Mouse (Mus musculus) left cerebral cortex, postnatal 25 days (tissue): Measurements from ENCODE around the gene Ythdf2. TPM values are rescaled to one million over a fixed set of nuclear protein-coding genes. Genes with fewer than 3 reads are reported as not detected.
"Not testable (repeated sequence)": the region's sequence is repeated elsewhere in the genome, so short reads cannot be mapped to it uniquely, and the experiment has no call there.

Experiments used
- DNase-seq, 2 experiments: peaks; one replicate each; pipeline ENCODE4 v3.0.0; 2022; ENCODE audit warnings: low spot score in 2 of 2, mixed read lengths in 1 of 2
- intact Hi-C: fragments of 180-260 bp; cut with DNase I; formaldehyde crosslinking; loops from one replicate; pipeline ENCODE4 v1.15.1; 2025
- total RNA-seq, 2 experiments: library from RNA; stranded (reverse); gene quantifications; 2 replicates each; pipeline ENCODE4 v1.2.3; 2021

Ythdf2 gene
- total RNA-seq: 10 to 100 TPM; 45.4 to 46.3 TPM

DNA sequence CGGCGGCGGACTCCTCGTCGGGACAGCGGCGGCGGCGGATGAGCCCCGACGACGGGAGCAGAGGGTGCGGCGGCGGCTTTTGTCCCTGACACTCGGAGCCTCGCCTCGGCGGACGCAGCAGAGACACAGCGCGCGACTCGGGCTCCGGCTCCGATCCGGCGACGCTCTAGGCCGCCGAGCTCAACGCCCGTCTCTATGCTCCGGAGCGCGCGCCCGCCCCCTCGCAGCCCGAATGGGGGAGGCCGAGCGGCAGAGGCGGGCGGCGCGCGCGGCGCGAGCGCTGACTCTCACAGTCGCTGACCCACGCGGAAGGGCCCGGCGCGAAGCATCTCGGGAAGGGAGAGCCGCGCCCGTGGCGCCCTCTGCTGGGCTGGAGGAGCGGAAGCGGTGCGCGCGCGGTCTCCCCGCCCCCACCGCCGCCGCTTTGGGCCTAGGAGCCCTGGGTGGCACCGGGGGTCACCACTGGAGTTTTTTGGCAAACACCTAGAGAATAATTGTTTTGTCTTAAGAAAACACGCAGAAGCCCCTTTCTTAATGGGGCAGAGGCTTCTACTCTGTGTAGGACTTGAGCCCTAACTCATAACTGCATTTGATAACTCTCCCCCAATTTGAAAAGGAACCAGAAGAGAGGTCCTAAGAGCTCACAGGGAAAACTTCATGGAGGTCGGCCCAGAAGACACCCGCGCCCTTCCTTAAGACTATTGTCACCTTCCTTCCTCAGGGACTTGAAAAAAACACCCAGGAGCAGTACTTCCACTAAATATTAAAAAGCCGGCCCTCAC lies at the start of gene Ythdf2:
Gene Ythdf2 (minus strand): TSS at position 351 of the 782 bp plus-strand sequence.
- peak; percentile 97 to 98 for DNase-seq
- intact Hi-C loops: loop anchor here (5.0 kb wide), 2 partner anchors 60 to 340 kb away; partner anchors contain the start of genes Srsf4 and Taf12

DNA sequence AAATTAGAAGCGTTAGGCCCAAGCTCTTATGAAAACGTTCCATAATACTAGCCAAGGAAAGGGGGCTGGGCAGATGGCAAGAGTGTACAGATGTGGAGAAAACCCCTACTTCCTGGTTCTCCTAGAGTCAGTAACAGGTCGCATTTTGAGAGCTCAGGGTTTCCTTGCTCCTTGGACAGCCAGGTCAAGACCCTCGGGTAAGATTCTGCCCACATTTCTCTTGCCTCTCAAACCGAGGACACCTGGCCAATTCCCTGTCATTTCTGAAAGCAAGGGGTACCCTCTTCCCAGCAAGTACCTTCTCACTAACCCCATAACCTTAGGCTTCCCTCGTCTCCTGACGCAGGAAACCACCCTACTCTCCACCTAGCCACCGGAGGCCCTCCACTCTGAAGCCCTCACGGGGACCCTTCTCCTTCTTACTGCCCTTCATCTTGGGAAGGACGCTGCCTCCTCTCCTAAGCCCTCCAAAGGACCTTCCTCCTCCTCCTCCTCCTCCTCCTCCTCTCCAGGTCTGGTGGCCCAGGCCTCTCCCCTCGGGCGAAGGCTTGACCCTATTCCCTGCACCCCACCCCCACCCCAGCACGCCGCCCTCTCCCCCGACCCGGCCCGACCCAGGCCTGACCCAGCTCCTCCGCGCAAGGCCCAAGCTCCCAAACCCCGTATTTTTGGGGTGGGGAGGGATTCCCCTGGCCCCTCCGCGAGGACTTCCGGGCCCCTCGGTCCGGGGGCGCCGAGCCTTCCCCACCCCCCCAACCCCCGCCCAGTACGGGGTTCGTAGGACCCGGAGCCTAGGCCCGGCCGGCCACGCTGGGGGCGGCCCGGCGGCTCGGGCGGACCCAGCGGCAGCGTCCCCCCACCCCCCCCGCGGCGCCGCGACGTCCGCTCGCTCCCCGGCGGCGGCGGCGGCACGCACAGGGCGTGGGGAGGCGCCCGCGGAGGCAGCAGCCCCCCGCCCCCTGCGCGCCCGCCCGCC lies 48.6 kb upstream of the Ythdf2 start:
- DNase-seq: peak; percentile 16 to 40
- intact Hi-C loops: no loop called here

DNA sequence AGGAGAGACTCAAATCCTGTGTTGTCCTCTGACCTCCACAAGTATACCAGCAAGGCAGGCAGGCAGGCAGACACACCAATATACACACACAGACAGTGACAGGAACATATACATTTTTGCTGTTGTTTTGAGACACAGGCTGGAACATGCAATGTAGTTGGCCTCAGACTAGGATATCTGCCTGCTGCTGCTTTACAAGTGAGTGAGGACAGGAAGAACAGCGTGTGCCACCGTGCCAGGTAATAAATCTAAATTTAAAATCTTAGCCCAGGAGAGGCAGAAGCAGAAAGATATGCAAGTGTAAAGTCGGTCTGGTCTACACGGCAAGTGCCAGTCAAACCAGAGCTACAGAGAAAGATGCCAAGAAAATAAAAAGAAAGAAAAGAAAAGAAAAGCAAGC lies 47.1 kb upstream of the Ythdf2 start:
- intact Hi-C loops: no loop called here
- no peak for DNase-seq

DNA sequence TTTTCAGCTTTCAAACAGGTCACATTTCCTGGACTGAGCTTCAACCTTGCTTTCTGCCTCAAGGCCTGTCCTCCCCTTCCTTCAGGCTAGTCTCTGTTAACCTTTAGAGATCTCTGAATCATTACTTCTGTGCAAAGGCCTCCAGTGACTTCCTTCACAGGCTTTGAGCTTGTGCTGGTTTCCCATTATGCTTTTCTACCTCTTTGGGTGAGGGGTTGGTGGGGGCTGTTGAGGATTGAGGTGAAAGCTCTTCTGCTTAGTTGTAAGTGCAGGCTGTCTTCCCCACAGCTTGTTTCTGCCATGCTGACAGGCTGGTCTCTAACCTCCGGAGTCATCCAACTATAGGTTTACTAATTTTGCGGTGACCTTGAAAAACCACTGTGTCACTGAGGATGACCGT lies 44.3 kb upstream of the Ythdf2 start:
- no peak for DNase-seq
- intact Hi-C loops: no loop called here

DNA sequence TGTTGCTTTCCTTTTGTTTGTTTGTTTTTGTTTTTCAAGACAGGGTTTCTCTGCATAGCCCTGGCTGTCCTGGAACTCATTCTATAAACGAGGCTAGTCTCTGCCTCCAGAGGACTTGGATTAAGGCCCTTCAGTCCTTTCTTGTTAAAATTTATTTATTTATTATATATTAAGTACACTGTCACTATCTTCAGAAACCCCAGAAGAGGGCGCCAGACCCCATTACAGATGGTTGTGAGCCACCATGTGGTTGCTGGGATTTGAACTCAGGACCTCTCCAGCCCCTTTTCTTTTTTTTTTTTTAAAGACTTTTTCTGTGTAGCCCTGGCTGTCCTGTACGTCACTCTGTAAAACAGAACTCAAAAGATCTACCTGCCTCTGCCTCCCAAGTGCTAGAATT lies 42.9 kb upstream of the Ythdf2 start:
- DNase-seq: no peak
- intact Hi-C loops: no loop called here

DNA sequence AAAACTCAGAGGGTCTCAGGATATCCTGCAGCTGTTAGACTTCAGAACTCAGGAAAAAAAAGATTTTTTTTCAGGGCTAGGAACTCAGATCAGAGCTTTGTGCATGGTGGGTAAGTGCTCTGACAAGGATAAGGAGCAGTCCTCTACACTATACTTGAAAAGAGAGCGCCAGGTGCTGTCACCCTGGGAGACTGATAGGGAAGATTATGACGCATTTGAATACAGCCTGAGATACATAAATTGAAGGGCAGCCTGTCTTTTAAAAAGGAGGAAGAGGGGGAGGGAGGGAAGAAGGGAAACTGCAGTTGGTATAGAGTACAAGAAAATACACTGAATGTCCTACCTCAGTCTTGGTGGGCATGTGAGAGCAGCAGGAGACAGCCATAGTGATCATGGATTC lies 41.5 kb upstream of the Ythdf2 start:
- intact Hi-C loops: no loop called here
- DNase-seq: no peak

DNA sequence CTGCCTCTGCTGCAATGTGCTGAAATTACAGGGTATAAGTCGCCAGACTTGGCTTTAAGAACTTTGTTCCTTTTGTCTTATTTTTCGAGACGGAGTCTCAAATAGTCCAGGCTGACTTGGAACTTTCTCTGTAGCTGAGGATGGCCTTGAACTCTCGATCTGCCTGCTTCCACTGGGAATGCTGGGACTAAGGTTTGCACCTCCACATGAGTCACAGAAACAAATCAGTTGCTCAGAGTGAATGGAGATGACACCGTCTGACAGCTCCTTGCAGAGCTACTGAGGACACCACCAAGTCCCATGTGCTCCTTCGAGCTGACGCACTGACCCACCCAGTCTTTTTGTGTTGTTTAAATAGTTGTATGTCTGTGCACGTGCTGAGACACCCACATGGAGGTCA lies 41.0 kb upstream of the Ythdf2 start:
- intact Hi-C loops: no loop called here

DNA sequence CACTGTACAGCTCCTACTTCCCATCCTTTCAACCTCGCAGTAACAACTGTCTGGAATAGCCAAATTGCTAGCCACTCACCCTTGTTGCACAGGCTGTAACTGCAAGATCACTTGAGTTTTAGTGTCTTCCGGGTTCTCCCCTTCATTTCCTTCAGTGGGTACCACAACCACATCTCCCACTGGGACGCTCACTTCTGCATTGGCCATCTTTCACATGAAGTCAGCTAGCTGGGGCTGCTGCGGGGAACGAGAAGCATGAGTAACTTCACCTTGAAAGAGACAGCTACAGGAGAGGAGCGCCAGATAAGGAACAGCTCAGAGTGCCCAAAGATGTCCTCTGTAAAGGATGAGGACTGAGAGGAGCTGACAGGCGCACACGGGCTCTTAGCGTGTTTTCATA lies 39.5 kb upstream of the Ythdf2 start:
- no peak for DNase-seq
- intact Hi-C loops: no loop called here

More for the DNA sequence above, 41.0 kb upstream of the Ythdf2 start:
- DNase-seq: no peak

DNA sequence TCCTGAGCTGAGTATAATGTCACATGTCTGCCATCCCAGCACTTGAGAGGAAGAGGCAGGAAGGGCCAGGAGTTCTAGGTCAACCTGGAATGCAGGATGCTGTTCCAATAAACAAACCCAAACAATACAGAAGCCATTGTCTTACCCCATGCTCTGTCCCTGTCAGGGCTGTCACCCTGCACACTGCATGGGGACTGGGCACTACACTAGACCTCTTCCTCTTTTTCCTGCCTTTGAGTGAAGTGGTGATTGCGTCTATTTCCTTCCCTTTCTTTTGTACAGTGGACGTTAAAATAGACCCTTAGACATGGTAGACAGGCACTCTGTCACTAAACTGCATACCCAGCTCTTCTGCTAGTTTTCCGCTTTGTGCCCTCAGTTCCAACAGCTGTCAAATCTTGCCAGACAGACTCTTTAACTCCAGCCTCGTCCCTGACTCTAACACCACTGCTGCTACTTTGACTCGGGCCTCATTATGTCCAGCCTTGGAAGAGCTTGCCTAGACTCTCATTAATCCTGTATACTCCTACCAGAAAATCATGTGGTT lies 35.4 kb upstream of the Ythdf2 start:
- intact Hi-C loops: no loop called here
- DNase-seq: peak in 1 of 2 experiments; percentile 20

DNA sequence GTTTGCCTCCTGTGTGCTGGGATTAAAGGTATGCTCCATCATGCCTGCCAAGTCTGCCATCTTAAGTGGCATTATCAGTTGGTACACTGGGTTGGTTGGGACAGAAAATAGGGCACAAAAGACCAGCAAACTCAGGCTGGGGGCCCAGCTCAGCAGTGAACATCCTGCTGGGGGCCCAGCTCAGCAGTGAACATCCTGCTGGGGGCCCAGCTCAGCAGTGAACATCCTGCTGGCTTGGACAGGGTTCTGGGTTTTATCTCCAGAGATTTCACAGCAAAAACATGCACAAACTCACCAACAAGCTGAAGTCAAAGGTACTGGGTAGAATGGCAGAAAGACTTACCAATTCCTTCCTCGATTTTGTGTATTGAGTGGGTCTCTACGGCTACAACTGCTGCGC lies 33.5 kb upstream of the Ythdf2 start:
- intact Hi-C loops: no loop called here
- no peak for DNase-seq

DNA sequence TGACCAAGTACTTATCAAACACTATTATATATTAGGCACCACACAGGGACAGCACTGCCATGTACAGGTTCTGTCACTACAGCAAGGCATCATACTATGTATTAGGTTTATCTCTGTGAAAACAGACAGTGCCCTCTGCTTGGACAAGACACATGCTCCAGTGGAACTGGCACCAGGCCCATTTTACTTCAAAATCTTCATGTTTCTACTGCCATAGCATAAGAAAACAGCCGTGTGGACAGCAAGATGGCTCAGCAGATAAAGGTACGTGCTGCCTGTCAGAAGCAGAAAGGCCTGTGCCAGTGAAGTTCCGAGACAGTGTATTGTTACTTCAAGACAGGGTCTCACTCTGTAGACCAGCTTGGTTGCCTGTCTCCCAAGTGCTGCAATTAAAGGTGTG lies 29.1 kb upstream of the Ythdf2 start:
- no peak for DNase-seq
- intact Hi-C loops: no loop called here

DNA sequence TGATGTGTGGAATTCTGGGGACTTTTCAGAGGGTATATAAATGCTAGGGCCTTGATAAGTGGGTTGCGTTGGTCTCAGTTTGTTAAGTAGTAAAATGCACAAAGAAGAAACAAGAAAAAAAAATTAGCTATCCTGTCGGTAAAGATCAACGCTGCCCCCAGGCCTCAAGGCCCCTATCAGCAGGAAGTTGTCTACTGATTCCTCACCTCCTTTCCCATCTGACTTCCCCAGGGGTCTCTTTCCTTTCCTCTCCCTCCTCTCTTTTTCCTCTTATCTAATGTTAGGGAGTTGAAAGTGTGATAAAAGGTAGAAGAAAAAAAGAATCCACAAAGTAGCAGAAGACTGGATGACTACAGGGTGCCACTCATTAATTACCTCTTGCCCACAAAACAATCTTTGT lies 28.3 kb upstream of the Ythdf2 start:
- no peak for DNase-seq
- intact Hi-C loops: no loop called here

DNA sequence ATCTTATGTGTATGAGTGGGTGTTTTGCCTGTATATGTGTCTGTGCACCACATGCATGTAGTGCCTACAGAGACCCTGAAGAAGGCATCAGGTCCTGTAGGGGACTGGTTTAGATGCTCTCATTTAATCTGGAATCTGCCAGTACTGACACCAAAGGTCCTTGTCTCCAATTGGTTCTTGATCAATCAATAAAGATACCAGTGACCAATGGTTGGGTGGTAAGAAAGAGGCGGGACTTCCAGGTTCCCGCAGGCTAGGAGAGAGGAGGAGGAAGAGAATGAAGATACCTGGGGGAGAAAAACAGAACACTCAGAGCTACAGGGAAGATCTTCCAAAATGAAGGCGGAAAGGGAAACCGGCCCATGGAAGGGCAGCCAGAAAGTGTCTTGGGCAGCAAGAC lies 26.3 kb upstream of the Ythdf2 start:
- no peak for DNase-seq
- intact Hi-C loops: no loop called here

DNA sequence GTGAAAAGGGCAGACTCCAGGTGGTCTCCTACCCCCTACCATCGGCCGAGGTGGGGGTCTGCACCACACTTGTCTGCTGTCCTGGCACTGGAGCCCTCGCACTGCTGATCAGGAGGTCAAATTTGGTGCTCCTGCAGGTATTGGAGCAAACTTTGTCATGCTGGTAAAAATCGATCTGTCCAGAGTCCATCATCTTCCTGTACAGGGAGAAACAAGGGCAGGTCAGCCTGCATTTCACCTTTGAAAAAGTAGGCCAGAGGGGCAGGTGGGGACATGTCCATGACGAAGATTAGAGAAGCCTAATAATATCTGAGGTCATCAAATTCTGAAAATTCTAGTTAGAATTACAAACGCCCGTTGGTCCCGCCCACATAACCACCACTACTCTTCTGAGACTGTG lies 22.6 kb upstream of the Ythdf2 start:
- intact Hi-C loops: no loop called here
- no peak for DNase-seq

DNA sequence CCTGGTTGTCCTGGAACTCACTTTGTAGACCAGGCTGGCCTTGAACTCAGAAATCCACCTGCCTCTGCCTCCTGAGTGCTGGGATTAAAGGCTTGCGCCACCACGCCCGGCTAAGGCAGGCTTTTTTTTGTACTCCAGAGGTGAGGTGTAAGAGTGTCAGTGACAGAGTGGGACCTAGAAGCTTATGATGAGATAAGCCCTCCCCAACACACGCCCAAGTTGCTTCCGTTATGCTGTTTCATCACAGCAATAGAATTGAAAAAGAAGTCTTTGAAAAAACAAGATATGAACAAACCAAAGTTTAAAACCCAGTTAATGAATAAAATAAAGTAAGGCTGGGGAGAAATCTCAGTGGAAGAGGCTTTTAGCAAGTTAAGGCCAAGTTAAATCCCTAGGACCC lies 18.3 kb upstream of the Ythdf2 start:
- DNase-seq: no peak
- intact Hi-C loops: no loop called here

DNA sequence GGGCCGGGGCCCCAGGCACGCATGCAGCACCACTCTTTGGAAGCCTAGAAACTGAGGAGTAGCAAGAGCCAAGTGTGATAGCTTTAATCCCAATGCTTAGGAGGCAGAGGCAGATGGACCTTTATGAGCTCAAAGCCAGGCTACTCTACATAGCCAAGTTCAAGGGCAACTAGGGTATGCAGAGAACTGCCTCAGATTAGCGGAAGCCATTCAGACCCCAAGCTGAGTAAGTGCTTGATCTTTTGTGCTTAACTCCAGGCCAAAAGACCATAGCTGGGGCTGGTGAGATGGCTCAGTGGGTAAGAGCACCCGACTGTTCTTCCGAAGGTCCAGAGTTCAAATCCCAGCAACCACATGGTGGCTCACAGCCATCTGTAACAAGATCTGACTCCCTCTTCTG lies 9.9 kb upstream of the Ythdf2 start:
- intact Hi-C loops, DNase-seq: not testable (repeated sequence)

DNA sequence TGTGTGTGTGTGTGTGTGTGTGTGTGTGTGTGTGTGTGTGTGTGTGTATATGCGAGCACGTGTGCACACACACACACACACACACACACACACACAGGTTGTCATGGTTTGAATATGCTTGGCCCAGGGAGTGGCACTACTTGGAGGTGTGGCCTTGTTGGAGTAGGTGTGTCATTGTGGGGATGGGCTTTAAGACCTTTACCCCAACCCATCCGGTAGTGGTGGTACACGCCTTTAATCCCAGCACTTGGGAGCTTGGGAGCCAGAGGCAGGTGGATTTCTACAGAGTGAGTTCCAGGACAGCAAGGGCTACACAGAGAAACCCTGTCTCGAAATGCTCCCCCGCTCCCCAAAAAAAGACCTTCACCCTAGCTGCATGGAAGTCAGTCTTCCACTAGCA lies 6.3 kb upstream of the Ythdf2 start:
- intact Hi-C loops, DNase-seq: not testable (repeated sequence)

DNA sequence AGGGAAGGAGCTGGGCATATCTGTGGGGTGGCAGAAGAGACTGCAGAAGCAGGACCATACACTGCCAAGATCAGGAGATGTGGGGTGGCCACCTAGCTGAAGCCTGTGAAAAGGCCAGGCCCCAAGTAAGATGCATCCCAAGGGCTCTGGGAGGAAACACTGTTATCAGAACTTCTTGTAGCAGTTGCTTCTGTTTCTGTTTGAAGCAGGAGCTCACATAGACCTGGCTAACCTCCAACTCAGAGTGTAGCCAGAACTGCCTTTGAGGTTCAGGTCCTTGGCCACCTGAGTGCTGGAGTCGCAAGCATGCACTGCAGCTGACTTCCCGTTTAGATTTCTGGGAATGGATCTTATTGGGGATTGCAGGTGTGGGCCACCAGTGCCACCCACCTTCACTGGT lies 5.7 kb upstream of the Ythdf2 start:
- intact Hi-C loops: no loop called here
- no peak for DNase-seq

DNA sequence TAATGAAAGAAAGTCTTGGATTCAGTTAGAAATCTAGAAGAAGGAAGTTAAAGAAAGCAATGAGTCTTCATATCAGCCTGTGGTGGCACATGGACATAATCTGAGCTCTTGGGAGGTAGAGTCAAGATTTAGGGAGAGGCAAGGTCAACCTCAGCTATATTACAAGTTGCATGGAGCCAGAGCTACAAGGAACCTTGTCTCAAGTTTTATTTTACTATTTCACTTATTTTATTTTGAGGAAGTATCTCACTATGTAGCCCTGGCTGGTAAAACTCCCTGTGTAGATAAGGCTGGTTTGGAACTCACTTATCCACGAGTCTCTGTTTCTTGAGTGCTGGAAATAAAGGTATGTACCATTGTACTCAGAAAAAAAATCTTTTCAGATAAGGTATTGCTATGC lies 4.5 kb upstream of the Ythdf2 start:
- intact Hi-C loops: no loop called here
- no peak for DNase-seq

DNA sequence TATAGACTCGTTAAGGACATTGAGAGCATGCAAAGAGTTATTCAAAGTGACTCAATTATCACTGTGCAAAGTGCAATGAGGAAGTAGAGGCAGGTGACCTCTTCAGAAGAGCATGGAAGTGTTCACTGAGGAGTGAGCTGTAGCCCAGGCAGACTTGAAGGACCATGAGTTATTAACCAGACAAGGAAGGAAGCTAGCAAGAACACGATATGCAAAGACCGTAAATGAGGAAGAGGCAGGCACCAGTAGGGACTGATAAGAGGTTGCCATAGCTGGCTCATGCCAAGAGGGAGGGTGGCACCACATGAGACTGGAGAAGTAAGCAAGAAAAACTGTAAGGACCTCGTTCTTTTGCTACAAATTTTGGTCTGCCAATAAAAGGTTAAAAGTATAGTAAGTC lies 2.7 kb upstream of the Ythdf2 start:
- intact Hi-C loops: loop anchor here (5.0 kb wide), 2 partner anchors 57 to 343 kb away; partner anchors contain the start of genes Srsf4 and Taf12
- DNase-seq: no peak
